Mouse (Mus musculus) thymus, postnatal 14 days (tissue): ENCODE results near the gene Mgea5.
"Not testable (repeated sequence)": the region's sequence is repeated elsewhere in the genome, so short reads cannot be mapped to it uniquely, and the experiment has no call there.

Source experiments
- DNase-seq: peaks from one replicate; pipeline ENCODE4 v3.0.0; 2021

The Mgea5 gene

GRCm38 (mm10) chr19:45783181-45783932 lies at the start of gene Mgea5:
TSS of gene Mgea5 (minus strand) at chr19:45783837.
- DNase-seq = peak; percentile 99

DNA sequence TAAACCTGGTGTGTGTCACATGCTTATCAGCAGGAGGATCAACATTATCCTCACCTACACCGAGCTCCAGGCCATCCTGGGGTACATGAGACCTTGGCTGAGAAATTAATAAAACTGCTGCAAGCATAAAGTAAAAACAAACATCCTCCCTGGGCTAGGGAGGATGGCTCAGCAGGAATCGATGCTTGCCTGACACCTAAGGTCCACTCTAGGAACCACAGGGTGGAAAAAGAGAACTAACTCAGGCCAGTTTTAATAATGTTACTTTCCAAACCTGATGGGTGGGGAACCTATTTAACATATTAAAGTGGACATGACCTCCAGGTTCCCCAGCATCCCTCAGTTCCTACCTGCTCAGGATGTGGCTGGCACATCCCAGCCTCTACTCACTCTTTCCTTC lies 47.0 kb upstream of the Mgea5 start:
- DNase-seq = no peak

DNA sequence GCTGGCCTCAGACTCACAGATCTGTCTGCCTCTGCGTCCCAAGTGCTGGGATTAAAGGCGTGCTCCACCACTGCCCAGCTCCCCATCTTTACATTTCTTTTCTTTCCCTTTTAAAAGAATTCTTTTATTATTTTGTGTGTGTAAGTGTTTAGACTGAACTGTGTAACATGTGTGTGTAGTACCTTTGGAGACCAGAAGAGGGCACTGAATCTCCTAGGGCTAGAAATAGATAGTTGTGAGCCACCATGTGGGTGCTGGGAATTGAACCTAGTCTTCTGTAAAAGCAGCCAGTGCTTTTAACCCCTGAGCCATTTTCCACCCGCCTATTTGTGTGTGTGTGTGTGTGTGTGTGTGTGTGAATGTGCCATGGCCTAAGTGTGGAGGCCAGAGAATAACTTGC lies 44.1 kb upstream of the Mgea5 start:
- no peak for DNase-seq

DNA sequence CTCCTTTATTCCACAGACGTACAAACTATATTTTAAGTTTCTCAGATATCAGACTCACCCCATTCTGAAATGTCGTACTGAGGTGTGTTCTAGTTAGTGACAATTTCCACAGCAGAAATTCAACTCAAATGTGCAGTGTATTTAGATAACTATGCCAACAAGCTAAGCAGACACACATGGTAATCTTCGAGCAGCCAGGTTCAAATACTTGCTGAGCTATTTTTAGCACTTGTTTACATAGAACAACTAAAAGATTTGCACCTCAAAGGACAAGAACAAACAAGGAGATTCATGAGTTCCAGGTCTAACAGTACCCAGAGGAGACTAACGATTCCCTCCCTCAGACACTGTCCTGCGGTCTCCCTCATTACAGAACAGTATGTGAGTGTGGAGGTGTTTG lies 43.5 kb upstream of the Mgea5 start:
- DNase-seq = no peak

- DNase-seq = no peak
These were observed 42.5 kb upstream of the Mgea5 start for GRCm38 (mm10) chr19:45826146-45826545.

DNA sequence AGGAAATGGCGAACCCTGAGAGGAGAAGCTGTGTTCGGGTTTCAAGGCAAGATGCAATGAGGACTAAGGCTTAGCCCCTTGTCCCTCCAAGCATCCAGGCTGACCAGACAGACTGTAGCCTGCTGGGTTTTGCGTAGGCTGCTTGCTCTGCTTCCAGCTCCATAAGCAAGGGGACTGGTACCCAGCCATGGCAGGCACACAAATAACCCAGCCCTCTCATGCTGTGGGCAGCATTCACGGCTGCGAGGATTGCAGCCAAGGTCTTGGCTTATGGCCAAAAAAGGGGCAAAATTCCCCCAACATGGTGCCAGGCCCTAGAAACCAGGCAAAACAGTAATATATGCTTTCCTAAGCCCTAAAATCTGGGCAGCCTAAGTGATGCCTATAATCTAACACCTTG lies 38.2 kb upstream of the Mgea5 start:
- DNase-seq = no peak

DNA sequence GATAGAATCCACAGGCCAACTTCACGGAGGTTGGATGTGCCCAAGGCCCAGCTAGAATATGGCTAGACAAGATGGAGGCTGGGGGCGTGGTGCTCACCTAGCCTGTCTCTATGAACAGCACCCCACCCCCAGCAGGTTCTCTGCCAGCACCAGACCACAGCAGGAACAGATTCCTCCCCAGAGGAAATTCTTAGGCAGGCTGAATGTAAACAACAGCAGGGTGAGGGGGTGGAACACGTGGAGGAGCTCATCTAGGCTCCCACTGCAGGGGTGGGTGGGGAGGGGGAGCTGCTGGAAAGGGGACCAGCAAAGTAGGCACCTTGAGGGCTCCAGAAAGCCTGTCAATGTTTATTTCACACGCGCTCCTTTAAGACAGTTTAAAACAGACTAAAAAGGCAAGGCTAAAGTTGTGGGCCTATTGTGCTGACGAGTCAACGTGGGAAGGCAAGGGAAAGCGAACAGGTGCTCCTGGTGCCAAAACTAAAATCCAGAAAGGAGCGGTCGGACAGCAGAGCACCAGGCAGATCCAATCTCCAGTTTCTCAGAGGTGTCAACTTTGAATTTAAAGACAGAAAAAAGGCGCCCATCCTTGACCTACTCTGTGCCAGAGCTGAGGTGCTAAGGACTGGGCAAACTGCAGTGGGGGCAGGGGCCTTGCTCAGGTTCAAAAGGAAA lies 34.3 kb upstream of the Mgea5 start:
- no peak for DNase-seq

GRCm38 (mm10) chr19:45816727-45817126 lies 33.1 kb upstream of the Mgea5 start:
- DNase-seq = no peak

DNA sequence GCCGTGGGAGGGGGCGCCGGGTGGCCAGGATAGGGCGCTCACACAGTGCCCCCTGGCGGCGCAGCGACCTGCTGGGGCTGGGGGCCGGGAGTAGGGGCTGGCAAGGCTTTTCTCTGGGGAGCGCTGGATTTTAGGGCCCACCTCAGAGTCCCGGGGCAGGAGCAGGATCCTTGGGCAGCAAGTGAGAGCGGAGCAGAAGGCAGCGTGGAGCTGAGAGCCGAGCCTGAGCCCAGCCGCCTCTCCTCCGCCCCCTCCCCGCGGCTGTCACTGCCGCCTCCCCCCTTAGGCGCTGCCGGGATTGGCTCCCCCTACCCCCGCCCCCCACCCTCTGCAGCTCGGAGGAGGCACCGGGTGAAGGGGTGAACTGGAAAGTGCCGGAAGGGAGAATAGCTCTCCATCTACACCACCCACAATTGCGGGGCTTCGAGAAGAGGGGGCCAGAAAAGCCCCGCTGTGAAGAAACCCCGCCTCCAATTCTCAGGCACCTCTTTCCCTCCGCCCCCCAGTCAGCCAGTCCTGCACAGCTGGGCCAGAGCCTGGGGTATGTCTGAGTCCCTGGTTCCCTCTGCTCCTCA lies 32.3 kb upstream of the Mgea5 start, which contains the start of gene Kcnip2:
Gene Kcnip2 (minus strand): TSS at position 231 of the 575 bp plus-strand sequence.
- DNase-seq = peak; percentile 75

DNA sequence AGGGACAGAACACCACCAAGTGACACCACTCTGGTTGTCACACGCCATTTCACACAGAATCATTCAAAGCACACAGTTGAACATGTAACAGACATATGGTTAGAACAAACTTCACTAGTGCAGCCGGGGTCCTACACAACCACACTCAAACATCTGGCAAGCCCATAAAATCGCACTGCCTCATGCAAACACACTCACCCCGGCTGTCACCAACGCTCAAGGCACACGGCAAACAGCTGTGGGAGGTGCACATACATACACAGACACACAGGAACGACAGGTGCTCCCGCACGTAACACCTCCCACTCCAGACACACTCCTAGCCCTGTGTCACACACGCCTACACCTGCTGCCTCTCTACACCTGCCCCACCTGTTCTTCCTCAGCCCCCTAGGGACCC lies 31.5 kb upstream of the Mgea5 start:
- DNase-seq = no peak

GRCm38 (mm10) chr19:45813801-45814200 lies 30.2 kb upstream of the Mgea5 start:
- no peak for DNase-seq

DNA sequence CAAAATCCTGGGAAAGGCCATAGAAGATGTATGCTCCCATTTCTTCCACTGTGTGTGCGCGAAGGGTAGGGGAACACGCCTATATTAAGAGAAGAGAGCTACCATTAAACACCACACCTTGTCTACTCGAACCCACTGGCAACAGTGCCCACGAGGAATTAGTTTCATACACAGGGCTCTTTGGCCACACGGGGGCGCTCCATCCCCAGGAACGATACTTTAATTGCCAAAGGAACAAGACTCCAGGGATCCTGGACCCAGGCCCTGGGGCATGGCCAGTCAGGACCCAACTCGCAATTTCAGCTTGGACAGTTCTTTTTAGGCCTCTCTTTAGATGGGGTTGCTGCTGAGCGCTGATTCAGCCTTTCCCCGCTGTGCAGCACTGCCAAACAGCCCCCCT lies 29.6 kb upstream of the Mgea5 start:
- DNase-seq = peak; percentile 87

GRCm38 (mm10) chr19:45812673-45813252 lies 29.1 kb upstream of the Mgea5 start:
- DNase-seq = no peak

GRCm38 (mm10) chr19:45812115-45812514 lies 28.5 kb upstream of the Mgea5 start:
- peak; percentile 73 for DNase-seq

DNA sequence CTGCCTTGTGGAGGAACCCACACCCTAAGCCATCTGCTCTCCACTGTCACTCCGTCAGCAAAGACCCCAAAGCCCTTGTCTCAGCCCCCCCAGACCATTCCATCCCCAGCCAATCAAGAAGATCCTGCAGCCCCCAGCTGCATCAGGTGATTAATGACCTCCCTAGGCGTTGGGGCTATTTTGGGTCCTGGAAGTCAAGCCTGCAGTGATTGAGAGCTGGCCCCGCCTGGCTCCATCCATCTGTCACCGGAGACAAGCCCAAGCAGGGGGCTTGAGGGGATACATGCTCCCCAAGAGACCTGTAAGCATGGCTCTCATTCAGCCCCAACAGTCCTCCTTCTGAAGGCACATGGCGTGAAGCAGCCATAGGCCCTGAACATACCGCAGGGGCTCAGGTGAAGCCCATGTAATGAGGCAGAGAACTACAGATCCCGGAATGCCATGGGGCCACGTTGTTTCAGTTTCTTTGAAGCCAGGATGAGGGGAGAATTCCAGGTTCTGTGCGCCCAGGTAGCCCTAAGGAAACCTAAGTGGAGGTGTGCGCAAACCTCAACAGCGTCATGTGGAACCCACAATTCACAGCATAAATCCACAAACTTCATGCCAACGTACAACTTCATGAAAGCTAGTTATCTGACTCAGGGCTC lies 27.5 kb upstream of the Mgea5 start:
- no peak for DNase-seq

DNA sequence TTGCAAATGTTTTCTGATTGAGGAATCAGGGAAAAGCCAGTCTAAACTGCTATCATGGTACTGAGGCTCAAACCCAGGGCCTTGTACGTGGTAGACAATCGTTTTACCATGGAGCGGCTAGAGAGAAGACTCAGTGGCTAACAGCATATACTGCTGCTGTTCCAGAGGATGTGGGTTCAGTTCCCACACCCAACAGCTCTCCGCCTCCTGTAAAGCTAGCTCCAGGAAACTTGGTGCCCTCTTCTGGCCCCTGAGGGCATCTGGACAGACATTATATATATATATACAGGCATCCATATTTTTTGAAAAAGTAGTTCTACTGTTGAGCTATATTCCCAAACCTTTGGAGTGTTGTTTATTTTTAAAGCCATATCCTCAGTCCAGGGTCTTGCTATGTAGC lies 24.1 kb upstream of the Mgea5 start:
- peak; percentile 26 for DNase-seq

DNA sequence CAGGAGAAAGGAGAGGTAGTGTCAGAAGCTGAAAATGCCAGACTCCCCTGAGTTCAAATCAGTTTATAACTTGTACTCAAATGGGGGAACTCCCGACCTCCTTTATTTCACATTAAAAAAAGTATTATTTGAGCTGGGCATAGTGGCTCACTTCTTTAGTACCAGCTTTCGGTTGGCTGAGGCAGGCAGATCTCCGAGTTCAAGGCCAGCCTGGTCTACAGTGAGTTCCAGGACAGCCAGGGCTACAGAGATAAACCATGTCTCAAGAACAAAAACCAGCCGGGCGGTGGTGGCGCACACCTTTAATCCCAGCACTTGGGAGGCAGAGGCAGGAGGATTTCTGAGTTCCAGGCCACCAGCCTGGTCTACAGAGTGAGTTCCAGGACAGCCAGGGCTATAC lies 22.2 kb upstream of the Mgea5 start:
- not testable (repeated sequence) for DNase-seq

GRCm38 (mm10) chr19:45804593-45805368 lies 21.1 kb upstream of the Mgea5 start:
- peak; percentile 57 for DNase-seq

- DNase-seq = no peak
These were observed 19.8 kb upstream of the Mgea5 start for GRCm38 (mm10) chr19:45803408-45803807.

GRCm38 (mm10) chr19:45802702-45803101 lies 19.1 kb upstream of the Mgea5 start:
- DNase-seq = no peak

DNA sequence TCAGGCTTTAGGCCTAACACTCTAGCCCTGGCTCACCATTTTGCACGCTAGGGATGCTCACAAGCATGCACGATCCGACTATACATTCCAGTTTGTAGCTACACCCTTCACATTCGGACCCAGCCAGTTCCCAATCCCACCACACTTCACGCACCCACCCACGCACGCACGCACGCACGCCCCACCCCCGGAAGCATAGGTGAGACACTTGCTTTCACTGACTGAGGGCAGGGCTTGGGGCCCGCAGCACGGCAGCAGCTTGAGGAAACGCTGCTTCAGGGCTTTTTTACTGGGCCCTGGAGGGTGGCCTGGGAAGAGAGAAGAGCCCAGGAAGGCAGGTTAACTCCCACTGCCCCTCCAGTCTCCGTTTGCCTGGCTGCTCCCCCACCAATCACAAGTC lies 13.2 kb upstream of the Mgea5 start:
- DNase-seq = peak; percentile 22

- DNase-seq = peak; percentile 72
These were observed 12.5 kb upstream of the Mgea5 start for GRCm38 (mm10) chr19:45796061-45796556.
